Mouse (Mus musculus): ENCODE data around the gene Tomm40l.

Gene Tomm40l

GRCm38 (mm10) chr1:171229750-171230149 lies 7.4 kb upstream of the Tomm40l start:
- no peak for DNase-seq (ENCODE audit: low read depth, low spot score)

GRCm38 (mm10) chr1:171227879-171228278 lies 5.6 kb upstream of the Tomm40l start:
- no peak for DNase-seq (ENCODE audit: low read depth, low spot score)

- DNase-seq (ENCODE audit: low read depth, low spot score) = no peak
Observed at GRCm38 (mm10) chr1:171226780-171227179, 4.5 kb upstream of the Tomm40l start.

GRCm38 (mm10) chr1:171224857-171225256 lies 2.5 kb upstream of the Tomm40l start, which contains the start of gene Apoa2:
Gene Apoa2, plus strand, starts transcription at chr1:171225054.
- no peak for DNase-seq (ENCODE audit: low read depth, low spot score)

GRCm38 (mm10) chr1:171223796-171224195 lies 1.5 kb upstream of the Tomm40l start:
- DNase-seq (ENCODE audit: low read depth, low spot score) = no peak

- DNase-seq (ENCODE audit: low read depth, low spot score) = no peak
Observed at GRCm38 (mm10) chr1:171223168-171223567, 854 bp upstream of the Tomm40l start.

- peak; percentile 55 for DNase-seq (ENCODE audit: low read depth, low spot score)
Observed at GRCm38 (mm10) chr1:171221281-171222193, 777 bp downstream of the Tomm40l start.

- DNase-seq (ENCODE audit: low read depth, low spot score) = peak; percentile 92
Observed at GRCm38 (mm10) chr1:171220871-171221270, 1.4 kb downstream of the Tomm40l start.

- no peak for DNase-seq (ENCODE audit: low read depth, low spot score)
Observed at GRCm38 (mm10) chr1:171216241-171216955, 5.9 kb downstream of the Tomm40l start.

- DNase-seq (ENCODE audit: low read depth, low spot score) = no peak
Observed at GRCm38 (mm10) chr1:171213801-171214496, 8.4 kb downstream of the Tomm40l start, which contains the start of gene Nr1i3. Gene Nr1i3, plus strand, starts transcription at chr1:171213970.

GRCm38 (mm10) chr1:171212854-171213253 lies 9.5 kb downstream of the Tomm40l start:
- no peak for DNase-seq (ENCODE audit: low read depth, low spot score)

- no peak for DNase-seq (ENCODE audit: low read depth, low spot score)
Observed at GRCm38 (mm10) chr1:171209409-171209808, 12.9 kb downstream of the Tomm40l start.

- no peak for DNase-seq (ENCODE audit: low read depth, low spot score)
Observed at GRCm38 (mm10) chr1:171205704-171206493, 16.4 kb downstream of the Tomm40l start.

- peak; percentile 69 for DNase-seq (ENCODE audit: low read depth, low spot score)
Observed at GRCm38 (mm10) chr1:171204249-171204644, 18.1 kb downstream of the Tomm40l start.

GRCm38 (mm10) chr1:171203471-171204248 lies 18.7 kb downstream of the Tomm40l start:
- DNase-seq (ENCODE audit: low read depth, low spot score) = no peak

GRCm38 (mm10) chr1:171200769-171201168 lies 21.5 kb downstream of the Tomm40l start:
- no peak for DNase-seq (ENCODE audit: low read depth, low spot score)

GRCm38 (mm10) chr1:171199532-171199931 lies 22.8 kb downstream of the Tomm40l start:
- DNase-seq (ENCODE audit: low read depth, low spot score) = no peak

- DNase-seq (ENCODE audit: low read depth, low spot score) = peak; percentile 84
Observed at GRCm38 (mm10) chr1:171195887-171196397, 26.4 kb downstream of the Tomm40l start, which contains the start of gene Pcp4l1. Gene Pcp4l1, minus strand, starts transcription at chr1:171196268.

- no peak for DNase-seq (ENCODE audit: low read depth, low spot score)
Observed at GRCm38 (mm10) chr1:171195046-171195822, 27.1 kb downstream of the Tomm40l start.

Data from ZHBTc4 (cell line).